Mouse (Mus musculus) bone marrow macrophage, adult 2 months (primary cell): ENCODE measurements around the gene Sec16b.

Experiments
- CTCF ChIP-seq: IDR thresholded peaks from 2 replicates; pipeline ENCODE4 v1.5.1; 2012; ENCODE audit warnings: low read depth, mild to moderate bottlenecking, low read length, moderate library complexity
- POLR2A ChIP-seq: IDR thresholded peaks from 2 replicates; pipeline ENCODE4 v1.6.1; 2012; ENCODE audit warnings: mild to moderate bottlenecking, low read depth, low read length, borderline replicate concordance

- TF ChIP-seq CTCF (no peak), POLR2A (no peak)
Measured at GRCm38 (mm10) chr1:157522322-157522721, 15.8 kb downstream of the Sec16b start.
